ENCODE assay signal across 9 mouse cellular contexts in the genomic region with DNA sequence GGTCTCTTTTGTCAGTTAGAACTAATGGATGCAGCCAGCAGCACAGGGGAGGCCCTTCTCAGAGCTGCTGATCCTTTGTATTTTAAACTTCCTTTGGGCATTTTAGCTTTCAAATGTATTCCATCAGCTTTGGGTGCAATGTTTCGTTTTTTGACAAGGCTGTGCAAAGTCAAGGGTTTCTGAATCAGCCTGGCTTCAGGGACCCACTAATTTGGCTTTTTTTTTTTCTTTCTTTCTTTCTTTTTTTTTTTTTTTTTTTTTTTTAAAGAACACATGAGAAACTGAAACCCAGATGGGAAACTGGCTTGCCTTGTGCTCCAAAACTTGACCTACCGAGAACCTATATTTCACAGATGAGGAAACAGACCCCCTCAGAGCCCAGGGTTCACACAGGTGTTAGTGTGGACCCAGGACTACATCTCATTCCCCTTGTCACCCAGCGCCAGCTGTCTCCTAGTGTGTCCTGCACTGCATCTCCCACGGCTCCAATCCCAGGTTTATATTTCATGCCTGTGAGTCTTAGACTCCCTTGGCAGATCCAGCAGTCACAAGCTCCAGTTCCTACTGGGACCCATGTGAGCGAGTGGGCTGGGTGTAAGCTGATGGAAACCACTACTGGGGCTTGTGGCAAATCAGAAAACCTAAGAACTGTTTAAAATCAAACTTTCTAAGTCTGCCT. TPM values are rescaled to one million over a fixed set of nuclear protein-coding genes. Genes with fewer than 3 reads are reported as not detected.
DNase-seq lines count a peak whose midpoint lies in the region; ATAC-seq and TF ChIP-seq lines count a peak whose summit lies in the region.
"Had no signal": no experiment of that assay in that cellular context is flagged by ENCODE, and none has a peak within 500 bp of the region (broad histone marks: within the 10 kb centered on the region; RNA-seq: fewer than 3 reads in every experiment).

No protein-coding gene starts in this region.

- H3K9me3 ChIP-seq in midbrain, embryonic 11.5 days (ENCODE audit: control insufficient read depth, low read length): no peaks in the 10 kb centered on the region
- no peaks in the 10 kb centered on the region for H3K9me3 ChIP-seq in midbrain, postnatal 0 days (ENCODE audit: low read length)
- H3K9me3 ChIP-seq in hindbrain, embryonic 16.5 days (ENCODE audit: control insufficient read depth, low read length): no peaks in the 10 kb centered on the region
- no peaks in the 10 kb centered on the region for H3K9me3 ChIP-seq in stomach, embryonic 15.5 days

- no peaks in the 10 kb centered on the region for H3K36me3 ChIP-seq in midbrain, embryonic 11.5 days (ENCODE audit: control insufficient read depth, insufficient read depth, low read length)
- no peaks in the 10 kb centered on the region for H3K36me3 ChIP-seq in midbrain, postnatal 0 days (ENCODE audit: insufficient read depth, low read length)
- H3K36me3 ChIP-seq in hindbrain, embryonic 16.5 days (ENCODE audit: control insufficient read depth, insufficient read depth, low read length): no peaks in the 10 kb centered on the region
- no peaks in the 10 kb centered on the region for H3K36me3 ChIP-seq in stomach, embryonic 15.5 days

- no peak overlapping the region for H3K4me3 ChIP-seq in midbrain, embryonic 11.5 days (ENCODE audit: low read depth, low read length)
- no peak overlapping the region for H3K4me3 ChIP-seq in midbrain, postnatal 0 days (ENCODE audit: low read depth, low read length)
- H3K4me3 ChIP-seq in hindbrain, embryonic 16.5 days (ENCODE audit: low read length): no peak overlapping the region
- no peak overlapping the region for H3K4me3 ChIP-seq in stomach, embryonic 15.5 days (replicated peaks)

- H3K4me1 ChIP-seq in midbrain, embryonic 11.5 days (ENCODE audit: control insufficient read depth, insufficient read depth, low read length): peaks cover 4% of the 10 kb centered on the region; the same call in 1 of the 2 replicates
- H3K4me1 ChIP-seq in midbrain, postnatal 0 days (ENCODE audit: insufficient read depth, low read length): no peaks in the 10 kb centered on the region
- no peaks in the 10 kb centered on the region; the same call in 1 of the 2 replicates for H3K4me1 ChIP-seq in hindbrain, embryonic 16.5 days (ENCODE audit: control insufficient read depth, insufficient read depth, low read depth, low read length)
- no peaks in the 10 kb centered on the region for H3K4me1 ChIP-seq in stomach, embryonic 15.5 days

- no peak for TF ChIP-seq CTCF in midbrain, postnatal 0 days (IDR thresholded peaks at IDR 0.05)

- no peak overlapping the region for H3K9ac ChIP-seq in midbrain, embryonic 11.5 days (ENCODE audit: low read length)
- H3K9ac ChIP-seq in midbrain, postnatal 0 days (replicated peaks; ENCODE audit: low read length, poor library complexity, severe bottlenecking): no peak overlapping the region
- no peak overlapping the region for H3K9ac ChIP-seq in hindbrain, embryonic 16.5 days (ENCODE audit: low read depth, low read length)
- no peak overlapping the region for H3K9ac ChIP-seq in stomach, embryonic 15.5 days

- 53% methylated on average over 5 of the region's 5 CpGs for WGBS in midbrain, embryonic 11.5 days
- 47% methylated on average over 5 of the region's 5 CpGs for WGBS in midbrain, postnatal 0 days
- WGBS in hindbrain, embryonic 16.5 days: 37% methylated on average over 5 of the region's 5 CpGs
- 26% methylated on average over 5 of the region's 5 CpGs for WGBS in stomach, embryonic 15.5 days

- no peak for ATAC-seq in midbrain, embryonic 11.5 days (ENCODE audit: low FRiP score)
- no peak for ATAC-seq in midbrain, postnatal 0 days (ENCODE audit: low FRiP score)
- ATAC-seq in hindbrain, embryonic 16.5 days: peak; percentile 42; the same call in 1 of the 2 replicates
- no peak for ATAC-seq in stomach, embryonic 15.5 days (ENCODE audit: insufficient read depth, low FRiP score, low read depth)

- no peaks in the 10 kb centered on the region for H3K27me3 ChIP-seq in midbrain, embryonic 11.5 days (ENCODE audit: control insufficient read depth, insufficient read depth, low read length)
- H3K27me3 ChIP-seq in midbrain, postnatal 0 days (ENCODE audit: insufficient read depth, low read length): no peaks in the 10 kb centered on the region
- H3K27me3 ChIP-seq in hindbrain, embryonic 16.5 days (replicated peaks; ENCODE audit: control insufficient read depth, insufficient read depth, low read length): no peaks in the 10 kb centered on the region
- H3K27me3 ChIP-seq in stomach, embryonic 15.5 days (replicated peaks): no peaks in the 10 kb centered on the region

- H3K4me2 ChIP-seq in midbrain, embryonic 11.5 days: no peak overlapping the region
- no peak overlapping the region for H3K4me2 ChIP-seq in midbrain, postnatal 0 days (ENCODE audit: low read depth, low read length, poor library complexity, severe bottlenecking)
- no peak overlapping the region for H3K4me2 ChIP-seq in hindbrain, embryonic 16.5 days (ENCODE audit: low read length)
- peak overlapping the region; percentile 33; the same call in 1 of the 2 replicates for H3K4me2 ChIP-seq in stomach, embryonic 15.5 days

- no peak overlapping the region for H3K27ac ChIP-seq in midbrain, embryonic 11.5 days (ENCODE audit: low read depth, low read length)
- no peak overlapping the region for H3K27ac ChIP-seq in midbrain, postnatal 0 days (ENCODE audit: low read depth, low read length)
- H3K27ac ChIP-seq in hindbrain, embryonic 16.5 days (ENCODE audit: low read depth, low read length): no peak overlapping the region
- peak overlapping the region; percentile 67 for H3K27ac ChIP-seq in stomach, embryonic 15.5 days
- H3K27ac ChIP-seq: macrophage had no signal

- DNase-seq in adrenal gland, adult (ENCODE audit: inconsistent age in 2 of 2, low spot score in 1 of 2): peak; percentile 12 to 74
- DNase-seq in adrenal gland, postnatal 4 days (ENCODE audit: low spot score in 2 of 2): no peak
- DNase-seq in midbrain, embryonic 11.5 days (ENCODE audit: low spot score, missing footprints): peak; percentile 77
- DNase-seq in midbrain, postnatal 0 days (ENCODE audit: low spot score): no peak
- DNase-seq in right cerebral cortex, adult 2 months (ENCODE audit: low spot score in 2 of 2): no peak
- no peak for DNase-seq in layer of hippocampus, postnatal 36 days

RNA-seq across cellular contexts. Expression of a gene that starts 26.4 kb away (rescaled TPM):
- total RNA-seq in adrenal gland, postnatal 4 days (2021): 10 to 100 TPM in 1 of 2 experiments, 1 to 10 TPM in 1; 8.6 to 13.4 TPM
- 8.2 and 8.9 TPM in 2 replicates for polyA plus RNA-seq in midbrain, embryonic 11.5 days (2014; fragmentation: Nextera tagmentation; extraction: Ambion mirVana)
- total RNA-seq in midbrain, postnatal 0 days (2014; rRNA removed): 40.2 and 44.4 TPM in 2 replicates
- polyA plus RNA-seq in midbrain, postnatal 0 days (2015; fragmentation: Nextera tagmentation; extraction: Ambion mirVana): 7.5 and 10.4 TPM in 2 replicates
- 22.9 and 26.6 TPM in 2 replicates for polyA plus RNA-seq in hindbrain, embryonic 16.5 days (2015; fragmentation: Nextera tagmentation; extraction: Ambion mirVana)
- polyA plus RNA-seq in stomach, embryonic 15.5 days (2015; fragmentation: Nextera tagmentation; extraction: Ambion mirVana): 7.0 and 9.1 TPM in 2 replicates
- total RNA-seq in layer of hippocampus, postnatal 36 days (2021): 10 to 100 TPM; 43.7 to 47.0 TPM
- polyA plus RNA-seq: macrophage had no signal

Comparison
In these comparisons a context has a peak if more than half of its experiments do, and no peak if none do; other contexts are left out.
1. DNase-seq: peak in adrenal gland, adult (2 of 2) and midbrain, embryonic 11.5 days (single experiment); none in adrenal gland, postnatal 4 days (0 of 2), midbrain, postnatal 0 days (single experiment), right cerebral cortex, adult 2 months (0 of 2) and layer of hippocampus, postnatal 36 days (0 of 2).